Mouse (Mus musculus): ENCODE results near the gene Fam216a.

Gene Fam216a

DNA sequence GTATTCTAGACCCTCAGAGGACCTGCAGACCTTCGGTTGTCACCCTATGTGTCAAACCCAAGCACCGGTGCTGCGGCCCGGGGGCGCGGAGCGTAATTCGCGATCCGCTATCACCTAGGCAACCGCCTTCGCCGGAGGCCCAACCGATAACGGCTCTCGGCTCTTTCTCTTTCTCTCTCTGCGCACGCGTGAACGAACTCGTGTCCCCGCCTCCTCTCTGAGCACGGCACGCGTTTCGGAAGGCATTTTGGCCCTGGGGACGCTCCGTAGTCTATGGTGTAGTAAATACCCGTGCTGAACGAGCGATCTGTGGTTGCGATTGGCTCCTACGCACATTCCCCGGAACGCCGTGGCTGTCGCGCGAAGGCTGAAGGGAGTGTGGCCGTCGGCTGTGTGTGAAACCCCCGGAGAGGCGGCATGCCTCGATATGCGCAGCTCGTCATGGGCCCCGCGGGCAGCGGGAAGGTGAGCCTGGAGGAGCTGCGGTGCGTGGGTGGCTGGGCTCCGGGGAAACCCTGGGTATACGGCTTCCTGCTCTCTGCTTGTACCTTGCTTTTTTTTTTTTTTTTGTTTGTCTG lies at the start of gene Fam216a:
Fam216a (minus strand) TSS at position 173 of the 578 bp plus-strand sequence.
- peak; percentile 99 for DNase-seq

GRCm38 (mm10) chr5:122421271-122422068 lies 49.3 kb upstream of the Fam216a start, which contains the start of gene Anapc7:
Anapc7 (plus strand) TSS chr5:122421693.
- DNase-seq: no peak

GRCm38 (mm10) chr5:122420676-122421075 lies 48.5 kb upstream of the Fam216a start:
- DNase-seq: peak; percentile 56

- no peak for DNase-seq
Observed at GRCm38 (mm10) chr5:122415465-122415864, 43.3 kb upstream of the Fam216a start.

GRCm38 (mm10) chr5:122414351-122414750 lies 42.2 kb upstream of the Fam216a start:
- no peak for DNase-seq

DNA sequence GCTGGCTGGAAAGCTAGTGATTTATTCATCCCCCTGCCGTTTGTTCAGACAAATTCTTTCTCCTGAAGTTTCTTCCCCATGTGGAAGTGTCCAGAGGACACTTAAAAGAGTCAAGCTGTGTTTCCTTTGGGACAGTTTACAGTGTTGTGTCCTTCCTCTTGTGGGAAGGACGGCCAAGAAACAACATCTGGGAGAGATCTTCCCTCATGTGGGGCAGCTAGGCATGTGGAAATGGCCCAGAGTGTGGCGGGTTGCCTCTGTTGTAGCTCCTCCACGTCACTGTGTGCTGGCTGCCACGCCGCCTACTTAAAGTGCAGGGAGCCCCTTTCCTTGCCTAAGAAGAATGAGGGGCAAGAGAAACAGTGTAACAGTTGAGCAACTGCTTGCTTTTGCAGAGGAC lies 40.7 kb upstream of the Fam216a start:
- DNase-seq: peak; percentile 64

GRCm38 (mm10) chr5:122411892-122412291 lies 39.7 kb upstream of the Fam216a start:
- no peak for DNase-seq

DNA sequence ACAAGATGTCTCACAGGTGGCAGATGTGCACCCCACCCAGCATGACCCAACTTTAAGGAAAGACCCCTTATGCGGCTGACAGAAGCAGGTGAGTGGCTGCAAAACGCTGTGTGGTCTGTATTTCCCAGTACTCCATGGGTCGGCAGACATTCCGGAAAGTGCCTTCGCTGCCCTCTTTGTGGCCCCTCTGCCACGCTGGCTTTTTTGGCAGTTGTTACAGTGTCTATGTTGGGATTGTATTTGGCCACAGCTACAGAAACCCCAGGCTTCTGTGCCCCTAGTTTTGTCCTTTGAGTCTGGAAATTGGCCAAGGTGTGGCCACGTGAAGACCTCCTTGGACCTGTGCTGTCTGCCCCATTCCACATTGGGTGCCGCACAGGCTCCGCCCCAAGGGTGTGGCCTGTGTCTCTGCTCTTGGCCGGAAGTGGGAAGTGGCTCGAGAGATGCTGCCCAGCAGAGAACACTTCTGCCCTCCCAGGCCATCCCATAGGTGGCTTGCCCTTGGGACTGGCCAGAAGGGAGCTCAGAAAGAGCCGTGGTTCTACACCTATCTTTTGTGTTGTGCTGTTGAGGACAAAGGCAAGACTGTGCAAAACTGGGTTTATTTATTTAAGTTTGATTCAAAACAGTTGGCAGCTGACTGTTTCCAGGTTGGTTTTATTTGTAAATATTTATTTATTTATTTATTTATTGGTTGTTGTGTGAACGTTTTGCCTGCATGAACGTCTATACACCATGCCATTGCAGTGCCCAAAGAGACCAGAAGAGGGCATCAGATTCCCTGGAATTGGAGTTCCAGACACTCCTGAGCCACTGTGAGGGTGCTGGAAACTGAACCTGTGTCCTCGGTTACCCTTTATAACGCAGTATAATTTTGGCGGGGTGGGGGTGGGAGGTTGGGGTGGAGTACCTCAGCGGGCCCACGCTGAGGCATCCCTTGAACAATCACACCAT lies 37.8 kb upstream of the Fam216a start:
- no peak for DNase-seq

DNA sequence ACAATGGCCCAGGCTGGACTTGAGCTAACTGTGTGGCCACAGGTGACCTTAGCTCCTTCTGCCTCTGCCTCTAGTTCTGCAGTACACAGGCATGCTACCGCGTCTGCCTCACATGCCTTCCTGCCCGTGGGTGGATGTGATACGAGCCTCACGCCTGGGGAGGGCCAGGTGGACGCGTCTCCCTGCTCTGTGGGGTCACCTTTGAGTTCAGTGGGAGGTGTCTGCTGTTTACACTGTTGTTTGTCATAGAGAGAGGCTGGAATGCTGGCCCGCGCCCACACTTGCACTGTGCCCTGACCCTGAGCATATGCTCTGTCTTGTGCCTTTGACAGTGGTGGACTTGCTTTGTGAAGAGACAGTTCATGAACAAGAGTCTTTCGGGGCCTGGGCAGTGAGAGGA lies 33.4 kb upstream of the Fam216a start:
- DNase-seq: no peak

DNA sequence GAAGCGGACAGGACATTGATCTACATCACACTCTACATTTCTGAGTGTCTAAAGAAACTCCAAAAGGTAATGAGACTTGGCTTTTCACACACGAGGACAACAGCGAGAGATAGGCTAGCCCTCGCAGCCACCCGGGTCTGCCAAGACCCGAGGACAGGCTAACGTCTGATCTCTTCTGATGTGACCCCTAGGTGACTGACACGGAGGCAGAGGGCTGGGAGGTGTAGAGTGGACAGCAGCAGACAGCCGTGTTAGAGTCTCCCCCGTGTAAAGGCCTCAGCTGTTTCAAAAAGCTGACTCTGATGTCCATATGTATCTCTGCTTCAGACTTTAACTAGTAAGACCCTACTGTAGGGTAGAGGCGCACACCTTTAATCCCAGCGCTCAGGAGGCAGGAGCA lies 31.2 kb upstream of the Fam216a start:
- no peak for DNase-seq

DNA sequence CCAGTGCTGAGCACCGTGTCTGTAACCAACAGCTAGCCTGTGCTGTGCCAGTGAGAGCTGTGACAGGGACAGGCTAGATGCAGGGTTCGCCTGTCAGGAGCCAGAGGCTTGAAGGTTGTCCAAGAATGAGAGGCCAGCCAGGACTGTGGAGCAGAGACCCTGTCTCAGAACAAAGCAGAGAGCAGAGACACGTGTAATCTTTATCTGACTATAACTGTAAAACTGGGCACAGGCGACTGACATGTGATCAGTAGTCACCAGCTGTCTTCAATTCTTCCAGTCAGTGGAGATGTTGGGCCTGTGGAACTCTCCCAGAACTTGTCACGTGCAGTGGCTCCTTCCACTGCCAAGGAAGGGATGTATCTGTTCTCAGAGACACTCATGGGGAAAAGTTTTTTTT lies 30.6 kb upstream of the Fam216a start:
- DNase-seq: peak; percentile 67

GRCm38 (mm10) chr5:122402160-122402559 lies 30.0 kb upstream of the Fam216a start:
- no peak for DNase-seq

DNA sequence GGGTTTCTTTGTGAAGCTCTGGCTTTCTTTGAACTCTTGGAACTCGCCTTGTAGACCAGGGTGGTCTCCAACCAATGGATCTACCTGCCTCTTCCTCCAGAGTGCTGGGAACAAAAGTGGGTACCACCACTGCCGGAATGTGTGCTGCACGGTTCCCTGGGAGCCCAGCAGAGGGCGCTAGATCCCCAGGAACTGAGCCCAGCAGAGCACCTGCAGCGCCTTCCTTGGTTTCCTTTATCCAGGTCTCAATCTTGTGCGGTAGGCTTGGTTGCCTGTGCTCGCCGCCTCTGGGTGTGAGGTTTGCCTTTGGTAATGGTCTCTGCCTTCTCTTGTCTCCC lies 29.1 kb upstream of the Fam216a start:
- DNase-seq: peak; percentile 73

DNA sequence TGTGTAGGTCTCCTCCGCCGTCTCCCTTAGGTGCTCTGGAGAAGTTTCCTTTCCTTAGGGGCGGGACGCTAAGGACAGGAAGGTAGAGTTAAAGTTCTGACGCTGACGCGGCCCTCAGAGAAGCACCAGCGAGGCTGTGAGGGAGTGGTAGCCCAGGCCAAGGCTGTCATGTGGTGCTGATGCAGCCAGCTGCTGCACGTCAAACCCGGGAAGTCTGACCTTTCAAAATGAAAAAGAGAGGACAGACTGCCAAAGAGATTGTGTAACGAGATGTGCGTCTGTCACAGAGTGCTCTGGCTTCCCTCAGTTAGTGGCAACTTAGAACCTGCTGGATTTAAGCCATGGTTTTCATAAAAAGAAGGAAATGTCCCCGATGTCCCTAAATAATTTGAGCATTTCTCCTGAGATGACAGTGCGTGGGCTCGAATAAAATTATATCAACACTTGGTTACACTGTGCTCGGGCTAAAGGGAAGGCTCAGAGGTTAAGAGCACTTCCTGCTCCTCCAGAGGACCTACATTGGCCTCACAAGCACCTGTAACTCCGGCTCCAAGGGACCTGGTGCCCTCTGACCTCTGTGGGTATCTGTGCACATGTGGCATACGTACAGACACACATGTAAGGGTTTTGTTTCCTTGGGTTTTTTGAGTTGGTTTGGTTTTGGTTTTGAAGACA lies 28.6 kb upstream of the Fam216a start:
- DNase-seq: peak; percentile 83

DNA sequence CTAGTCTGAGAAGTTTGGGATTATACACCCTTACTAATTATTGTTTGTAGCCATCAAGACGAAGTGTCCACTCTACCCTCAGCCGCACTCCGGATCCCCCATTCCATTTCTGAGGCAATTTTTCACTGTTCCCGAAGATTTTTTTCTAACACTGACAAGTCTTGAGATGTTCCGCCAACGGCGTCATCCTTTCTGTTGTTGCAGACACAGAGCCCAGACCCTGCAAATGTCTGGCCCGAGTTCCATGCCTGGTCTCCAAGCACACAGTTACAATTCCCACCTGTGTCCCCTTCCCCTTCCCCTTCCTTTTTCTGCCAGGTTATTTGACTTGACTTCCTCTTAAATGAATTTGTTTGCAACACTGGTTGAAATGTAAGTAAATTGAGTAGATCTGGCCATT lies 27.7 kb upstream of the Fam216a start:
- no peak for DNase-seq

- DNase-seq: no peak
Observed at GRCm38 (mm10) chr5:122397495-122397894, 25.3 kb upstream of the Fam216a start.

GRCm38 (mm10) chr5:122396791-122397190 lies 24.6 kb upstream of the Fam216a start:
- DNase-seq: peak; percentile 88

DNA sequence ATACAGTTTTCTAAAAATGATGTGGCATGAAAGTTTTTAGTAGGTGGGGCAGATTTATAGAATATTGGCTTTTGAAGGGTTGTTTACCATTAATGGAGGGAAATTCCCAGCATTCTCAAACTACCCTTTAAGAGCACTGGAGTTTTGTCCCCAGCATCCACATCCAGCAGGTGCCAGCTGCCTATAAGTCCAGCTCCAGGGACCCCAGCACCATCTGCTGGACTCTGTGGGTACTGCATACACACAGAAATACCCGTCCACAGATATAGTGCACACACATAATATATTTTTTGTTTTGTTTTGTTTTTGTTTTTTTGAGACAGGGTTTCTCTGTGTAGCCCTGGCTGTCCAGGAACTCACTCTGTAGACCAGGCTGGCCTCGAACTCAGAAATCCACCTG lies 21.7 kb upstream of the Fam216a start:
- DNase-seq: peak; percentile 90

GRCm38 (mm10) chr5:122392227-122393004 lies 20.3 kb upstream of the Fam216a start:
- no peak for DNase-seq

- peak; percentile 93 for DNase-seq
Observed at GRCm38 (mm10) chr5:122391786-122392180, 19.6 kb upstream of the Fam216a start, which contains the start of gene Arpc3. Arpc3 (plus strand) TSS chr5:122391878.

DNA sequence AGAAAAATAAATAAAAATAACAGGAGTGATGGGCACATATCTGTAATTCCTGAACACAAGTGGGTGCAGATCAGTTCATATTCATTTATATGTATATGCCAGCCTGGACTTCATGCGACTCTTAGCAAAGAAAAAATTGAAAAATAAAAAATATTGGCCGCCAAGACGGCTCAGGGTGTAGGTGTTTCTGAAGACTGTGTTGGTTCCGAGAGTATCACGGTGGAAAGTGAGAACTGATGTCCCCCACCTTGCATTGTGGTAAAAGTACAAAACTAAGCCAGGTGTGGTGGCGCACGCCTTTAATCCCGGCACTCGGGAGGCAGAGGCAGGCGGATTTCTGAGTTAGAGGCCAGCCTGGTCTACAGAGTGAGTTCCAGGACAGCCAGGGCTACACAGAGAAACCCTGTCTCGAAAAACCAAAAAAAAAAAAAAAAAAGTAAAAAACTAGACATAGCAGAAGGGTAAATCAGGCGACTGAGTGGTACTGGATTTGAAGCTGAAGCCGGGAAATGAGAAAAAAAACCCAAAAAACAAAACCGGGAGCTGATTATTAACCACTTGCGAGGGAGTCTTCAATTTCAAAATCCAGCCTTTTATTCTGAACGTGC lies 19.1 kb upstream of the Fam216a start:
- no peak for DNase-seq
